Mouse (Mus musculus): ENCODE results near the gene Slc12a9. TPM values are rescaled to one million over a fixed set of nuclear protein-coding genes. Genes with fewer than 3 reads are reported as not detected.

Slc12a9 gene
- total and polyA plus RNA-seq, 3 experiments: 3.1 to 8.1 (median 5.3) TPM

DNA sequence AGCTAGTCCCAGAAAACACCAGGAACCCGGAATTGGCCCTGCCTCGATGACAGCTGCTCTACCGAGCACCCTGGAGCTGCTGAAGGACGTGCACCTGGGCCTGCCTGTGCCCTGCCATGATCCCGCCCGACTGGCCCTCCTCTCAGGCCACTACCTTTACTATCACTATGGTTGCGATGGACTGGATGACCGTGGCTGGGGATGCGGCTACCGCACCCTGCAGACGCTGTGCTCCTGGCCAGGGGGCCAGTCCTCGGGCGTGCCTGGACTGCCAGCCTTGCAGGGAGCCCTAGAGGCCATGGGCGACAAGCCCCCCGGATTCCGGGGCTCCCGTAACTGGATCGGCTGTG lies 38.7 kb downstream of the Slc12a9 start:
- no peak for ATAC-seq (ENCODE audit: extremely low read depth, insufficient number of reproducible peaks, low FRiP score, poor library complexity, severe bottlenecking)
- Histone ChIP-seq H3K27me3 (ENCODE audit: insufficient read depth, low read length) (no peaks in the 10 kb centered on the region), H3K36me3 (replicated peaks) (peaks cover 70% of the 10 kb centered on the region)

GRCm38 (mm10) chr5:137293839-137294743 lies 39.3 kb downstream of the Slc12a9 start, which contains the start of gene Ufsp1:
Gene Ufsp1 (plus strand): TSS chr5:137294629.
- H3K36me3 ChIP-seq (replicated peaks): peaks cover 63% of the 10 kb centered on the region
- DNase-seq (ENCODE audit: low spot score) (peak; percentile 95), ATAC-seq (ENCODE audit: extremely low read depth, insufficient number of reproducible peaks, low FRiP score, poor library complexity, severe bottlenecking) (peak; percentile 73)
- peaks cover 93% of the 10 kb centered on the region for H3K4me1 ChIP-seq (ENCODE audit: insufficient read depth, low read depth, low read length)
- peak within 1 kb of the TSS; percentile 82 for H3K4me3 ChIP-seq (ENCODE audit: low read depth, low read length)
- no peaks in the 10 kb centered on the region for H3K27me3 ChIP-seq (ENCODE audit: insufficient read depth, low read length)
- TF ChIP-seq GATA2 (IDR thresholded peaks at IDR 0.05; ENCODE audit: borderline replicate concordance, low read depth, low read length) (no peak), POLR2AphosphoS5 (IDR thresholded peaks at IDR 0.05; ENCODE audit: insufficient replicate concordance, low read depth, low read length) (peak; percentile 27; the same call in 1 of the 2 replicates)
- H3K9me3 ChIP-seq (replicated peaks): no peaks in the 10 kb centered on the region

More for the DNA sequence above, 38.7 kb downstream of the Slc12a9 start:
- no peak for DNase-seq (ENCODE audit: low spot score)
- Histone ChIP-seq H3K4me3 (ENCODE audit: low read depth, low read length) (peak overlapping the region; percentile 82), H3K4me1 (ENCODE audit: insufficient read depth, low read depth, low read length) (peaks cover 91% of the 10 kb centered on the region), H3K9me3 (replicated peaks) (no peaks in the 10 kb centered on the region)
- peak; percentile 18; the same call in 1 of the 2 replicates for TF ChIP-seq POLR2AphosphoS5 (IDR thresholded peaks at IDR 0.05; ENCODE audit: insufficient replicate concordance, low read depth, low read length)
- no peak for TF ChIP-seq GATA1 (IDR thresholded peaks at IDR 0.05; ENCODE audit: borderline replicate concordance, low read length)

DNA sequence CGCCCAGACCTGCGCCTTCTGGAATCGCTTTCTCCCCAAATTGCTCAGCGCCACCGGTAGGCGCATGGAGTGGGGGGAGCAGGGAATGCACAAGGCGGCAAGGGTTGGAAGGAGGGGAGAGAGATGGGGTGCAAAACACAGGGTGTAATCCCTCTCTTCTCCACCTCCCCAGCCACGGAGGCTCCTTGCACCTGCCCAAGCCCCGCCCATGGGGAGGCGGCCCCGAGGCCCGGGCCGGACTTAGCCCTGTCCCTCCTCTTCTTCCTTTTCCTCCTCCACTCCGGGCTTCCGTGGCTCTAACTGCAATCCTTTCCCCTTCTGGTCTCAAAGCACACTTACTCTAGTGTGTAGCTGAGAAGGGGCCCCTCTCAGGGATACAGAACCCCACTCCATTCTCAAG lies 40.1 kb downstream of the Slc12a9 start:
- Histone ChIP-seq H3K4me1 (ENCODE audit: insufficient read depth, low read depth, low read length) (peaks cover 95% of the 10 kb centered on the region), H3K36me3 (replicated peaks) (peaks cover 55% of the 10 kb centered on the region), H3K27me3 (ENCODE audit: insufficient read depth, low read length) (no peaks in the 10 kb centered on the region), H3K9me3 (replicated peaks) (no peaks in the 10 kb centered on the region), H3K4me3 (ENCODE audit: low read depth, low read length) (peak overlapping the region; percentile 82)
- TF ChIP-seq GATA1 (IDR thresholded peaks at IDR 0.05; ENCODE audit: borderline replicate concordance, low read length) (no peak), GATA2 (IDR thresholded peaks at IDR 0.05; ENCODE audit: borderline replicate concordance, low read depth, low read length) (no peak), POLR2AphosphoS5 (IDR thresholded peaks at IDR 0.05; ENCODE audit: insufficient replicate concordance, low read depth, low read length) (no peak), CTCF (IDR thresholded peaks at IDR 0.05; ENCODE audit: low read depth, low read length) (no peak), TAL1 (conservative IDR thresholded peaks at IDR 0.05; ENCODE audit: low read depth, low read length) (no peak)
- DNase-seq (ENCODE audit: low spot score): peak; percentile 82
- no peak for ATAC-seq (ENCODE audit: extremely low read depth, insufficient number of reproducible peaks, low FRiP score, poor library complexity, severe bottlenecking)

DNA sequence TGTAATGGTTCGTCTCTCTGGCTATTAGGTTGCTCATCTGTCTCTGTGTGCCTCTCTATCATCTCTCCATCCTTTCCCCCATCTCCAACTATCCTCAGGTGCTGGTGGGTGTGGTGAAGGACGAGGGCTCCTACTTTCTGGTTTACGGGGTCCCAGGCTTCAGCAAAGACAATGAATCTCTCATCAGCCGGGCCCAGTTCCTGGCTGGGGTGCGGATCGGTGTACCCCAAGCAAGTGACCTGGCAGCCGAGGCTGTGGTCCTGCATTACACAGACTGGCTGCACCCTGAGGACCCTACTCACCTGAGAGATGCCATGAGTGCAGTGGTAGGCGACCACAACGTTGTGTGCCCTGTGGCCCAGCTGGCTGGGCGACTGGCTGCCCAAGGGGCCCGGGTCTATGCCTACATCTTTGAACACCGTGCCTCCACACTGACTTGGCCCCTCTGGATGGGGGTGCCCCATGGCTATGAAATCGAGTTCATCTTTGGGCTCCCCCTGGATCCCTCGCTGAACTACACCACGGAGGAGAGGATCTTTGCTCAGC lies 41.9 kb downstream of the Slc12a9 start:
- no peak for ATAC-seq (ENCODE audit: extremely low read depth, insufficient number of reproducible peaks, low FRiP score, poor library complexity, severe bottlenecking)
- peak overlapping the region; percentile 78 for H3K4me3 ChIP-seq (ENCODE audit: low read depth, low read length)
- DNase-seq (ENCODE audit: low spot score): no peak
- H3K27me3 ChIP-seq (ENCODE audit: insufficient read depth, low read length): peaks cover 12% of the 10 kb centered on the region
- TF ChIP-seq CTCF (IDR thresholded peaks at IDR 0.05; ENCODE audit: low read depth, low read length) (no peak), GATA1 (IDR thresholded peaks at IDR 0.05; ENCODE audit: borderline replicate concordance, low read length) (no peak), POLR2AphosphoS5 (IDR thresholded peaks at IDR 0.05; ENCODE audit: insufficient replicate concordance, low read depth, low read length) (no peak), GATA2 (IDR thresholded peaks at IDR 0.05; ENCODE audit: borderline replicate concordance, low read depth, low read length) (no peak), TAL1 (conservative IDR thresholded peaks at IDR 0.05; ENCODE audit: low read depth, low read length) (no peak)
- peaks cover 37% of the 10 kb centered on the region for H3K36me3 ChIP-seq (replicated peaks)
- no peaks in the 10 kb centered on the region for H3K9me3 ChIP-seq (replicated peaks)
- peaks cover 93% of the 10 kb centered on the region for H3K4me1 ChIP-seq (ENCODE audit: insufficient read depth, low read depth, low read length)

DNA sequence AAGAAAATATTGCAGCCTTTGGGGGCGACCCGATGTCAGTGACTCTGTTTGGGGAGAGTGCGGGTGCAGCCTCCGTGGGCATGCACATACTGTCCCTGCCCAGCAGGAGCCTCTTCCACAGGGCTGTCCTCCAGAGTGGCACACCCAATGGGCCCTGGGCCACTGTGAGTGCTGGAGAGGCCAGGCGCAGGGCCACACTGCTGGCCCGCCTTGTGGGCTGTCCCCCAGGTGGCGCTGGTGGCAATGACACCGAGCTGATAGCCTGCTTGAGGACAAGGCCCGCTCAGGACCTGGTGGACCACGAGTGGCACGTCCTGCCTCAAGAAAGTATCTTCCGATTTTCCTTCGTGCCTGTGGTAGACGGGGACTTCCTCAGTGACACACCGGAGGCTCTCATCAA lies 42.7 kb downstream of the Slc12a9 start:
- H3K27me3 ChIP-seq (ENCODE audit: insufficient read depth, low read length): peaks cover 15% of the 10 kb centered on the region
- H3K9me3 ChIP-seq (replicated peaks): no peaks in the 10 kb centered on the region
- DNase-seq (ENCODE audit: low spot score) (peak; percentile 79), ATAC-seq (ENCODE audit: extremely low read depth, insufficient number of reproducible peaks, low FRiP score, poor library complexity, severe bottlenecking) (0 out of 2 replicates have a peak, but pooled peaks have one; percentile 4)
- peaks cover 93% of the 10 kb centered on the region for H3K4me1 ChIP-seq (ENCODE audit: insufficient read depth, low read depth, low read length)
- no peak for TF ChIP-seq TAL1 (conservative IDR thresholded peaks at IDR 0.05; ENCODE audit: low read depth, low read length)
- TF ChIP-seq CTCF (IDR thresholded peaks at IDR 0.05; ENCODE audit: low read depth, low read length): peak; percentile 59
- TF ChIP-seq GATA2 (IDR thresholded peaks at IDR 0.05; ENCODE audit: borderline replicate concordance, low read depth, low read length): no peak
- peak overlapping the region; percentile 78 for H3K4me3 ChIP-seq (ENCODE audit: low read depth, low read length)
- peaks cover 29% of the 10 kb centered on the region for H3K36me3 ChIP-seq (replicated peaks)

DNA sequence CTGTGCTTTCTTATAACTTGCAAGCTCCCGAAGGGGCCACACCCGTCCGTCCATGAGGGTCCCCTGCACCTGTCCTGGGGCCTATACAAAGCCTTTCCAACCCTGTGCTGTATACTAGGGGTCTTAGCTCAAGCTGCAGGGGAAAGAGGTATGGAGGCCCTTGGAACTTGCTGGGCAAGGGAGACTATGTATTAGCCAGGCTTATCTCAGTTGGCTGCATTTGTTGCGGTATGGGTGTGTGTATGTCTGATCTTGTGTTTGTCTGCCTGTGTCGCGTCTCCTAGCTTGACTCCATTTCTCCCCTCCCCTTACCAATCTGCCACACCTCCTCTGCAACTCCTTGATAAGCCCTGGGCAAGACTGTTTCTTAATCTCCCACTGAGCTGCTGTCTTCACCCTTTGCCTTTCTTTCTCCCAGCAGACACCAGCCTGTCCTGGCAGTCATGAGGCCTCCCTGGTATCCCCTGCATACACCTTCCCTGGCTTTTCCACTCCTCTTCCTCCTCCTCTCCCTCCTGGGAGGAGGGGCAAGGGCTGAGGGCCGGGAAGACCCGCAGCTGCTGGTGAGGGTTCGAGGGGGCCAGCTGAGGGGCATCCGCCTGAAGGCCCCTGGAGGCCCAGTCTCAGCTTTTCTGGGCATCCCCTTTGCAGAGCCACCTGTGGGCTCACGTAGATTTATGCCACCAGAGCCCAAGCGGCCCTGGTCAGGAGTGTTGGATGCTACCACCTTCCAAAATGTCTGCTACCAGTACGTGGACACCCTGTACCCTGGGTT lies 43.6 kb downstream of the Slc12a9 start:
- ATAC-seq (ENCODE audit: extremely low read depth, insufficient number of reproducible peaks, low FRiP score, poor library complexity, severe bottlenecking) (peak; percentile 67), DNase-seq (ENCODE audit: low spot score) (peak; percentile 85)
- H3K36me3 ChIP-seq (replicated peaks): peaks cover 20% of the 10 kb centered on the region
- H3K27me3 ChIP-seq (ENCODE audit: insufficient read depth, low read length): peaks cover 15% of the 10 kb centered on the region
- H3K9me3 ChIP-seq (replicated peaks): no peaks in the 10 kb centered on the region
- TF ChIP-seq GATA2 (IDR thresholded peaks at IDR 0.05; ENCODE audit: borderline replicate concordance, low read depth, low read length) (peak; percentile 49; the same call in 1 of the 2 replicates), TAL1 (conservative IDR thresholded peaks at IDR 0.05; ENCODE audit: low read depth, low read length) (peak; percentile 99), CTCF (IDR thresholded peaks at IDR 0.05; ENCODE audit: low read depth, low read length) (no peak), GATA1 (IDR thresholded peaks at IDR 0.05; ENCODE audit: borderline replicate concordance, low read length) (no peak), POLR2AphosphoS5 (IDR thresholded peaks at IDR 0.05; ENCODE audit: insufficient replicate concordance, low read depth, low read length) (no peak)
- H3K4me3 ChIP-seq (ENCODE audit: low read depth, low read length): peak overlapping the region; percentile 78
- H3K4me1 ChIP-seq (ENCODE audit: insufficient read depth, low read depth, low read length): peaks cover 84% of the 10 kb centered on the region

Data from G1E (cell line).